Mouse (Mus musculus): ENCODE data around the gene Frs2.

The Frs2 gene

DNA sequence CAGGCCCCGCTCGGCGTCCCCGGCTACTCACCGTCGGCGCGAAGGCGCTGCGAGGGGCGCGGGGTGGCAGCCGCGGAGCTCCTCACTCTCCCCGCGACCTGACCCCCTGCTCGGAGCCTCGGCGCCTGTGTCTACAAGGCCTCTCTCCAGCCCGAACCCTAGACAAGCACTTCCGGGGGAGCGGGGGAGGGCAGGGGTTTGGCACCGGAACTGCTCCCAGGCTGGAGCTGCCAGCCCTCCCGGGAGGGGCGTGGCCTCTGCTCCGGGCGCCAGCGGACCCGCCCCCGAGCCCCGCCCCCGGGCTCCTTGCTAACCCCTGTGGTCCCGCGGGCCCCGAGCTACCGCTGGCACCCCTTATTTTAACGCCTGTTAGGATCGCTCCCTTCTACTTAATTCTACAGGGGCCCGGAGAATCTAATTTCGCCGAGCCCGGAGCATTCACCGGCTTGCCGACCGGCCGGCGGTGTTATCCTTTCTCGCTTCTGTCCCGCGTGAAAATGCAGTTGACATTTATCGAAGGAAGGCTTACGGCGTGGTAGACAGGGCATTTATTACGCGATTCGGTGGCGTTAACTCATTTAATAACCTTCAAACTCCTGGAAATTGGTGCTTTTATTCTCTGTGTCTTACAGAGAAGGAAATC, at the start of gene Frs2:
Gene Frs2, minus strand, starts transcription at position 174 of the 643 bp plus-strand sequence.
- Histone ChIP-seq H3K4me3 (replicated peaks; ENCODE audit: low read length) (peak within 1 kb of the TSS; percentile 91), H3K9me3 (ENCODE audit: low read length) (no peaks in the 10 kb centered on the region), H3K27me3 (ENCODE audit: insufficient read depth, low read length) (peaks cover 10% of the 10 kb centered on the region), H3K4me1 (replicated peaks; ENCODE audit: low read depth, low read length) (peaks cover 74% of the 10 kb centered on the region), H3K36me3 (ENCODE audit: insufficient read depth, low read length) (no peaks in the 10 kb centered on the region)
- TF ChIP-seq POU5F1 (IDR thresholded peaks at IDR 0.05; ENCODE audit: borderline replicate concordance, low read length): no peak
- TF ChIP-seq NANOG (IDR thresholded peaks at IDR 0.05; ENCODE audit: borderline replicate concordance, low read length): no peak
- no peak for TF ChIP-seq CTCF (conservative IDR thresholded peaks at IDR 0.05; ENCODE audit: low read length)

DNA sequence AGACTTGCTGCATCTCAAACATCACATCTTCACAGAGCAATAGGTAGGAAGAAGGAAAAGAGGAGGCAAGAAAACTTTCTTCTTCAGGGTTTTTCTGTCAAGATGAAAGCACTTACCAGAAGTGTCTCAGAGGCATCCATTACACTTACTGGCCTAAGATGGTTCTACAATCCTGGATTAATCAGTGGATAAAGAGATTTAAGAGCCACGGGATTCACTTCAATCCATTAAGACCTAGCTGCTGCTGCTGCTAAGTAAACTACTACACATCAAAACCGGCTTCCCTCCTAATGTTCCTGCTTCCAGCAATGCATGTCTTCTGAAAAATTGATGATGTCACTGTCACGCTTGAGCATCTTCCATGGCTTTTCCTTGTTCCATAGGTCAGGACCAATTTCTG, 48.4 kb upstream of the Frs2 start:
- Histone ChIP-seq H3K27me3 (ENCODE audit: insufficient read depth, low read length) (no peaks in the 10 kb centered on the region), H3K4me1 (replicated peaks; ENCODE audit: low read depth, low read length) (peaks cover 15% of the 10 kb centered on the region), H3K36me3 (ENCODE audit: insufficient read depth, low read length) (no peaks in the 10 kb centered on the region), H3K4me3 (replicated peaks; ENCODE audit: low read length) (no peak overlapping the region), H3K9me3 (ENCODE audit: low read length) (no peaks in the 10 kb centered on the region)
- TF ChIP-seq NANOG (IDR thresholded peaks at IDR 0.05; ENCODE audit: borderline replicate concordance, low read length): no peak
- TF ChIP-seq CTCF (conservative IDR thresholded peaks at IDR 0.05; ENCODE audit: low read length): no peak
- TF ChIP-seq POU5F1 (IDR thresholded peaks at IDR 0.05; ENCODE audit: borderline replicate concordance, low read length): no peak

DNA sequence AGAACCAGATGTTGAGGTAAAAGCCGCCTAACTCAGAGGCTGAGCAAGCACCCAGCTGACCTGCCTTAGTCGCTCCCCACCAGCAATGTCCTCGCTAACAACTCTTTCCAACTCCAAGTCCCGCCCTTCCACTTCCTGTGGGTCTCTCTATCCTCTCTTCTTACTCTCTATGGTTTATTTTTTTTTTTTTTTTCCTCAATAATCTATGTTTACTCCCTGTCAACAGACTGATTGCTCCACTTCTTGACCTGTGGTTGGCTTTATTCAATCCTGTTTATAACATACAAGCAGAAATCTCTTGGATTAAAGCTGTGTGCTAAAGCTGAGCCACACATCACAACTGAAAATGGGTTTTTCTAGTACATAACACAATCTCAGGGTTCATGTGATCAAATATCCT, 47.4 kb upstream of the Frs2 start:
- Histone ChIP-seq H3K4me1 (replicated peaks; ENCODE audit: low read depth, low read length) (peaks cover 15% of the 10 kb centered on the region), H3K4me3 (replicated peaks; ENCODE audit: low read length) (peak overlapping the region; percentile 62), H3K27me3 (ENCODE audit: insufficient read depth, low read length) (no peaks in the 10 kb centered on the region), H3K36me3 (ENCODE audit: insufficient read depth, low read length) (no peaks in the 10 kb centered on the region), H3K9me3 (ENCODE audit: low read length) (no peaks in the 10 kb centered on the region)
- TF ChIP-seq NANOG (IDR thresholded peaks at IDR 0.05; ENCODE audit: borderline replicate concordance, low read length) (no peak), POU5F1 (IDR thresholded peaks at IDR 0.05; ENCODE audit: borderline replicate concordance, low read length) (no peak), CTCF (conservative IDR thresholded peaks at IDR 0.05; ENCODE audit: low read length) (no peak)

DNA sequence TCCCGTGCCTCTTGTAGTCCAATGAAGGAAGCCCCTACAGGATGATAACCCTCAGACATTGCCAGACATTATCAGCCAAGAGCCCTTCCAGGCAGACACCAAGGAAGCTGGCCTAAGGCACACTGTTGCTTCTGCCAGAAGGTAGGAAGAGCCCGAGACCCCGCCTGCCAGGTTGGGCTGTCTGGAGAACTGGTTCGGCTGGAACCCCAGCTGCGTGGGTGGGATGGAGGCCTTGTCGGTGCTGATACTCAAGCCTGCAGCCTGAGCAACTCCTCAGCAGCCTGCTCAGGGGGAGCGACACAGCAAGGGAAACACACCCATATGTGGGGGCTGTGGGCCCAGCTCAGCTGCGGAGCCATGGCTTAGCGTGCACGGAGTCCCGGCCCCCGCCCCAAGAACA, 46.7 kb upstream of the Frs2 start:
- peak overlapping the region; percentile 62 for H3K4me3 ChIP-seq (replicated peaks; ENCODE audit: low read length)
- H3K27me3 ChIP-seq (ENCODE audit: insufficient read depth, low read length): no peaks in the 10 kb centered on the region
- H3K36me3 ChIP-seq (ENCODE audit: insufficient read depth, low read length): no peaks in the 10 kb centered on the region
- H3K4me1 ChIP-seq (replicated peaks; ENCODE audit: low read depth, low read length): peaks cover 15% of the 10 kb centered on the region
- H3K9me3 ChIP-seq (ENCODE audit: low read length): no peaks in the 10 kb centered on the region
- TF ChIP-seq NANOG (IDR thresholded peaks at IDR 0.05; ENCODE audit: borderline replicate concordance, low read length): no peak
- no peak for TF ChIP-seq POU5F1 (IDR thresholded peaks at IDR 0.05; ENCODE audit: borderline replicate concordance, low read length)
- no peak for TF ChIP-seq CTCF (conservative IDR thresholded peaks at IDR 0.05; ENCODE audit: low read length)

DNA sequence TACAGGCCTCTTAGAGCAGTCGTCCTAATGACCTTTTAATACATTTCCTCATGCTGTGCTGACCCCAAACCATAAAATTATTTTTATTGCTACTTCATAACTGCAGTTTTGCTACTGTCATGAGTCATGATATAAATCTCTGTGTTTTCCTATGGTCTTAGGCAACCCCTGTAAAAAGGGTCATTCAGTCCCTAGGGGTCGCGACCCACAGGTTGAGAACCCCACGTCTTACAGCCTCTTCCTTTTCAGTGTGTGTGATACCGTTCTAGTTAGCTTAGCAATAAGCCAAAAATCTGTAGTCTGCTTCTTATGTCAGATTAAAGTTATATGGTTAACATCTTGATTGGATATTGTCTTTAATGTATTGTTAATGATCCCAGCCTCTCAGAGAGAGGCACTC, 45.0 kb upstream of the Frs2 start:
- no peak overlapping the region for H3K4me3 ChIP-seq (replicated peaks; ENCODE audit: low read length)
- H3K9me3 ChIP-seq (ENCODE audit: low read length): no peaks in the 10 kb centered on the region

DNA sequence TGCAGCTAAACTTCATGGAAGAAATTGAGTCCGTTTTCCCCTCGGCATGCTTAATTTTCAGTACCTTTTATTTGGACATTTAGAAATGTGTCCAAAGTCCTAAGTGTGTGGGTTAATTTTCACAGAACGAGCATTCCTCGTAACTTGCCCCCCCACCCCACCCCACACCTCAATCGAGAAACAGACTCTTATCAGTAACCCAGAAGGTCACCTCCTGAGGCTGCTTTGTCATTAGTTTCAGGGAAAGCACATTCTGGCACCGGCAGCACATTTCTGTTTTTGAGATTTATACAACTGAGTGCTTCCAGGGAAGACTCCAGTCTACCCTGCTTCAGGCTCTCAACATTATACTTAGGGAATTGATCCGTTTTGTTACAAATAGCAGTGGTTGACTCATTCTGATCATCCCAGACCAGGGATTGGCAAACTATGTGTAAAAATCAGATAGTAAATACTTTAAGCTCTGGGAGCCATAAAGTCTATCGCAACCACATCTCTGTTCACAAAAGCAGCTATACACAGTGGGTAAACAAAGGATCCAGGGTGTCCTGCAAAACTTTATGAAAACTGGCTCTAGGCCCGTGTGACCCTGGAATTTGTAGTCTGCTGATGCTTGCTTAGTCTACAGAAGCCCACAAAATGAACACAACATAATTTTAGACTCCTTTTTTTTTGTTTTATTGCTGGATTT, 37.2 kb upstream of the Frs2 start:
- TF ChIP-seq CTCF (conservative IDR thresholded peaks at IDR 0.05; ENCODE audit: low read length) (no peak), POU5F1 (IDR thresholded peaks at IDR 0.05; ENCODE audit: borderline replicate concordance, low read length) (no peak), NANOG (IDR thresholded peaks at IDR 0.05; ENCODE audit: borderline replicate concordance, low read length) (no peak)
- peaks cover 13% of the 10 kb centered on the region for H3K27me3 ChIP-seq (ENCODE audit: insufficient read depth, low read length)
- peaks cover 4% of the 10 kb centered on the region; the same call in 1 of the 2 replicates for H3K4me1 ChIP-seq (replicated peaks; ENCODE audit: low read depth, low read length)
- no peak overlapping the region for H3K4me3 ChIP-seq (replicated peaks; ENCODE audit: low read length)
- H3K36me3 ChIP-seq (ENCODE audit: insufficient read depth, low read length): no peaks in the 10 kb centered on the region
- H3K9me3 ChIP-seq (ENCODE audit: low read length): no peaks in the 10 kb centered on the region

More for the DNA sequence above, 45.0 kb upstream of the Frs2 start:
- H3K4me1 ChIP-seq (replicated peaks; ENCODE audit: low read depth, low read length): peaks cover 15% of the 10 kb centered on the region
- H3K36me3 ChIP-seq (ENCODE audit: insufficient read depth, low read length): no peaks in the 10 kb centered on the region
- TF ChIP-seq POU5F1 (IDR thresholded peaks at IDR 0.05; ENCODE audit: borderline replicate concordance, low read length): no peak
- TF ChIP-seq CTCF (conservative IDR thresholded peaks at IDR 0.05; ENCODE audit: low read length): no peak
- no peak for TF ChIP-seq NANOG (IDR thresholded peaks at IDR 0.05; ENCODE audit: borderline replicate concordance, low read length)
- 0 out of 2 replicates have a peak, but pooled peaks cover under 1% of the 10 kb centered on the region for H3K27me3 ChIP-seq (ENCODE audit: insufficient read depth, low read length)

DNA sequence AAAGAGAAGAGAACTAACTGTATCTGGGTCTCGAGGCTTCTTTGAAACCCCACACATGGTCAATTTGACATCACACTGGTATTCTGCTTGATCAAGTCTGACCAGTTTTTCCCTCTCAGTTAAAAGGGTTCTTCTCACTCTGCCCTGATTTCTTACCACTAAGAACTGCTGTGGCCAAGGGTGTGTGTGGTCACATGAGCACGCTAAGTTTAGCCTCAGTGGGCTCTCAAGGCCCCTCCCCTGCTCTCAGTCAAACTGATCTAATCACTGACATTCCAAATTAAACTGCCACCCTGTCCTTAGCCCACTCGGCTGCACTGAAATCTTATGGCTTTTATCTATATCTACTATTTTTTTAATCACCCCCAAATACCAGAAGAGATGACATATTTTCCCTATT, 32.8 kb upstream of the Frs2 start:
- no peaks in the 10 kb centered on the region for H3K27me3 ChIP-seq (ENCODE audit: insufficient read depth, low read length)
- H3K9me3 ChIP-seq (ENCODE audit: low read length): no peaks in the 10 kb centered on the region
- H3K4me3 ChIP-seq (replicated peaks; ENCODE audit: low read length): no peak overlapping the region
- peaks cover 4% of the 10 kb centered on the region; the same call in 1 of the 2 replicates for H3K4me1 ChIP-seq (replicated peaks; ENCODE audit: low read depth, low read length)
- H3K36me3 ChIP-seq (ENCODE audit: insufficient read depth, low read length): no peaks in the 10 kb centered on the region
- TF ChIP-seq NANOG (IDR thresholded peaks at IDR 0.05; ENCODE audit: borderline replicate concordance, low read length) (no peak), CTCF (conservative IDR thresholded peaks at IDR 0.05; ENCODE audit: low read length) (no peak), POU5F1 (IDR thresholded peaks at IDR 0.05; ENCODE audit: borderline replicate concordance, low read length) (no peak)

DNA sequence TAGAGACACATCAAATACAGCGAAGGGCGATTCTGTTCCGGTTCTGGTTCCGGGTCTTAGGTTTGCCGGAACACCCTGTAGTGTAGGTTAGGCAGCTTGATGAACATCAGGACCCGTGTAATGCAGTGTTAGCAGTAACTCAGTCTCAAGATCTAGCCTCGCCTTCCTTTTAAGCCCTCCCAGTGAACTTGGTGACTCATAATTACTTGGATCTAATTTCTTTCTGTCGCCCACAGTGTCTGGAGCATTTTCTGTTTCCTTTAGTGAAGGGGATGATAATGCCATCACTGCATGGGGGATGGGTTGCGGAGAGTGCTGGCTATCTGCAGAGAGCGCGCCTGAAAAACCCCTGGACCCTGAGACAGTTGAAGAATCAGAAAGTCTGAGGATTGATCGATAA, 26.3 kb upstream of the Frs2 start:
- Histone ChIP-seq H3K9me3 (ENCODE audit: low read length) (no peaks in the 10 kb centered on the region), H3K27me3 (ENCODE audit: insufficient read depth, low read length) (no peaks in the 10 kb centered on the region), H3K36me3 (ENCODE audit: insufficient read depth, low read length) (no peaks in the 10 kb centered on the region), H3K4me1 (replicated peaks; ENCODE audit: low read depth, low read length) (peaks cover 33% of the 10 kb centered on the region), H3K4me3 (replicated peaks; ENCODE audit: low read length) (peak overlapping the region; percentile 58)
- TF ChIP-seq NANOG (IDR thresholded peaks at IDR 0.05; ENCODE audit: borderline replicate concordance, low read length): no peak
- no peak for TF ChIP-seq CTCF (conservative IDR thresholded peaks at IDR 0.05; ENCODE audit: low read length)
- no peak for TF ChIP-seq POU5F1 (IDR thresholded peaks at IDR 0.05; ENCODE audit: borderline replicate concordance, low read length)
